Mouse (Mus musculus): ENCODE measurements around the gene Arhgef26. TPM values are rescaled to one million over a fixed set of nuclear protein-coding genes. Genes with fewer than 3 reads are reported as not detected.
A peak's percentile ranks its signal among the peaks of the same experiment; 100 is the strongest.

Gene Arhgef26
- polyA plus RNA-seq, 1 experiment, result 14.2 TPM

DNA sequence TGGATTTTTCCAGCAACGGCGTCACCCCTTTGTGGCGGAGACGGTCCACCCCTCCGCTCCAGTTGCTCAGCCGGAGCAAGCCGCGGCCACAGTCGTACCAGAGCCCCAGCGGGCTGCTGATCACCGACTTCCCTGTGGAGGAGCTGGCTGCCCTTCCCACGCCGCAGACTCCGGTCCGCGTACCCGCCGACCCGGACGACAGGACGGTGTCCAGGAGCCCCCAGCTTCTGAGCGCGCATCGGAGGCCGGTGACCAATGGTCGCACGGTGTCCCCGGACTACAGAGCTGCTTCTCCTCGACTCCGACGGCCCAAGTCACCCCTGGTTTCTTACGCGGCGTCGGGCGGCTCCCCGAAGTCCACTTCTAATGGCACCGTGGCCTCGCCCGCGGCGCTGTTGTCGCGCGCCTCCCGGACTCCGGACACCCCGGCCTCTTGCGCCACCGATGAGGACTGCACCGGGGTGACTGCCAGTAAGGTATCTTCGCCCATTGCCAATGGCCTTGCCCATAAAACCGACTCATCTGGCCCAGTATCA, 1.4 kb downstream of the Arhgef26 start:
- H3K36me3 ChIP-seq (ENCODE audit: control insufficient read depth, insufficient read depth, low read length), result no peaks in the 10 kb centered on the region
- H3K27me3 ChIP-seq (ENCODE audit: control insufficient read depth, insufficient read depth, low read length), result no peaks in the 10 kb centered on the region
- TF ChIP-seq CTCF (IDR thresholded peaks at IDR 0.05; ENCODE audit: extremely low read depth, insufficient read length, insufficient replicate concordance, low read depth, low read length) (no peak), POLR2A (IDR thresholded peaks at IDR 0.05; ENCODE audit: low read depth, low read length) (peak; percentile 20; the same call in 1 of the 2 replicates)
- H3K4me3 ChIP-seq (ENCODE audit: low read depth, low read length), result peak overlapping the region; percentile 88
- H3K4me1 ChIP-seq (ENCODE audit: control insufficient read depth, insufficient read depth, insufficient read length, low read length), result peaks cover 8% of the 10 kb centered on the region; the same call in 1 of the 2 replicates
- H3K27ac ChIP-seq (ENCODE audit: insufficient read depth, low read depth, low read length), result peak overlapping the region; percentile 88
- WGBS, result 1% methylated on average over 53 of the region's 53 CpGs

DNA sequence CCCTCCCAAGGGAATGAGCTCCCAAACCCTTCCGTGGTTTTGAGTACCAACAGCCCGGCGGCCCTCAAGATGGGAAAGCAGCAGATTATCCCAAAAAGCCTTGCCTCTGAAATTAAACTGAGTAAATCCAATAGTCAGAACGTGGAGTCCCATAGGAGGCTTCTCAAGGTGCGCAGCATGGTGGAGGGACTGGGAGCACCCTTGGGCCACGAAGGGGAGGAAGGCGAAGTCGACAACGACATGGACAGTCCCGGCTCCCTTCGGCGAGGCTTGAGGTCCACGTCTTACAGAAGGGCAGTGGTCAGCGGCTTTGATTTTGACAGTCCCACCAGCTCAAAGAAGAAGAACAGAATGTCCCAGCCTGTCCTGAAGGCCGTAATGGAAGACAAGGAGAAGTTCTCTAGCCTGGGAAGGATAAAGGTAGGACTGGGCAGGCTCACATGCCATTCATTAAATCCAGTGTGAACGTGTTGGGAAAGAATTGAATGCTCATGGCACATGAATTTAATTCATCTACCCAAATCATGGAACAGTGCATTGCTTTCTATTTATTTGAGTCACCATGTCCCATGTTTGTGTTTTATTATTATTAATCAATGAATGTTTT, 2.1 kb downstream of the Arhgef26 start:
- Histone ChIP-seq H3K4me3 (ENCODE audit: low read depth, low read length) (peak overlapping the region; percentile 88), H3K27me3 (ENCODE audit: control insufficient read depth, insufficient read depth, low read length) (no peaks in the 10 kb centered on the region), H3K4me1 (ENCODE audit: control insufficient read depth, insufficient read depth, insufficient read length, low read length) (peaks cover 11% of the 10 kb centered on the region; the same call in 1 of the 2 replicates), H3K36me3 (ENCODE audit: control insufficient read depth, insufficient read depth, low read length) (peaks cover 3% of the 10 kb centered on the region), H3K27ac (ENCODE audit: insufficient read depth, low read depth, low read length) (peak overlapping the region; percentile 88)
- TF ChIP-seq POLR2A (IDR thresholded peaks at IDR 0.05; ENCODE audit: low read depth, low read length), result no peak
- 14% methylated on average over 16 of the region's 16 CpGs for WGBS

- H3K4me3 ChIP-seq (ENCODE audit: low read depth, low read length), result no peak overlapping the region
- TF ChIP-seq POLR2A (IDR thresholded peaks at IDR 0.05; ENCODE audit: low read depth, low read length) (no peak), CTCF (IDR thresholded peaks at IDR 0.05; ENCODE audit: extremely low read depth, insufficient read length, insufficient replicate concordance, low read depth, low read length) (no peak)
- H3K27me3 ChIP-seq (ENCODE audit: control insufficient read depth, insufficient read depth, low read length), result no peaks in the 10 kb centered on the region
- no peak overlapping the region for H3K27ac ChIP-seq (ENCODE audit: insufficient read depth, low read depth, low read length)
- H3K4me1 ChIP-seq (ENCODE audit: control insufficient read depth, insufficient read depth, insufficient read length, low read length), result peaks cover 11% of the 10 kb centered on the region; the same call in 1 of the 2 replicates
- 9% methylated on average over 2 of the region's 2 CpGs for WGBS
- H3K36me3 ChIP-seq (ENCODE audit: control insufficient read depth, insufficient read depth, low read length), result peaks cover 5% of the 10 kb centered on the region
Observed at GRCm38 (mm10) chr3:62340861-62341260, 2.7 kb downstream of the Arhgef26 start.

DNA sequence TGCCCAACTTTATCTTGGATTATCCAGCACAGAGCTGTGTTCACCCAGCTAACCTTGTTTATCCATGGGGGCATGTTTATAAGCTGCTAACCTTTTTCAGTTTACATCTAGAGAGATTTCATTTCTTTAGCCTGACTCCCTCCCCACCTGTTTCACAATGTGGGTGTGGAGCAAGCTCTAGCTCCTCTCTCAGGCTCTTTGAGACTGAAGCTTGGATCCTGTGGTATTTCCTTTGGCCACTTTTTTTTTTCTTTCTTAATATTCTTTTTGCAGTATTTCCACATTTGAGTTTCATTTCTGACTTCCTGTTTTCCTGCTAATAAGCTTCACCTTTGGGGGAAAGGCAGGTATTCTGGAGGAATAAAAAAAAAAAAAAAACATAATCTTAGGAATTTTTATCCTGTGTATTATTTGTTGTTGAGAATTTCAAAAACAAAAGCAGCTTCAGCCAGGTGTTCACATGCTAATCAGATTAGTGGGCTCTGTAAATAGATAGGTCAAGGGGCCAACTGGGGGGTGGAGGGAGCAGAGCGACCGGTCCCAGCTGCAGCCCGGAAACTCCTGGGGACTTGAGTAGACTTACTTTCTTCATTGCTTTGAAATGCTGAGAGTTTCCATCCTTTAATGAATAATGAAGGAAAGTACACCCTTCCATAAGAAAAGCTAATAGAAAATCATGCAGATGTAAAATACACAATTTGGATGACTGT, 3.5 kb downstream of the Arhgef26 start:
- Histone ChIP-seq H3K27me3 (ENCODE audit: control insufficient read depth, insufficient read depth, low read length) (no peaks in the 10 kb centered on the region), H3K4me1 (ENCODE audit: control insufficient read depth, insufficient read depth, insufficient read length, low read length) (peaks cover 13% of the 10 kb centered on the region; the same call in 1 of the 2 replicates), H3K4me3 (ENCODE audit: low read depth, low read length) (peak overlapping the region; percentile 28), H3K36me3 (ENCODE audit: control insufficient read depth, insufficient read depth, low read length) (peaks cover 7% of the 10 kb centered on the region), H3K27ac (ENCODE audit: insufficient read depth, low read depth, low read length) (no peak overlapping the region)
- 26% methylated on average over 3 of the region's 3 CpGs for whole genome bisulfite sequencing
- no peak for TF ChIP-seq POLR2A (IDR thresholded peaks at IDR 0.05; ENCODE audit: low read depth, low read length)
- no peak for TF ChIP-seq CTCF (IDR thresholded peaks at IDR 0.05; ENCODE audit: extremely low read depth, insufficient read length, insufficient replicate concordance, low read depth, low read length)

- WGBS, result 25% methylated on average over 6 of the region's 6 CpGs
- H3K4me1 ChIP-seq (ENCODE audit: control insufficient read depth, insufficient read depth, insufficient read length, low read length), result peaks cover 26% of the 10 kb centered on the region
- TF ChIP-seq CTCF (IDR thresholded peaks at IDR 0.05; ENCODE audit: extremely low read depth, insufficient read length, insufficient replicate concordance, low read depth, low read length), result no peak
- TF ChIP-seq POLR2A (IDR thresholded peaks at IDR 0.05; ENCODE audit: low read depth, low read length), result no peak
- H3K36me3 ChIP-seq (ENCODE audit: control insufficient read depth, insufficient read depth, low read length), result peaks cover 9% of the 10 kb centered on the region
- H3K27ac ChIP-seq (ENCODE audit: insufficient read depth, low read depth, low read length), result peak overlapping the region; percentile 82
- no peaks in the 10 kb centered on the region for H3K27me3 ChIP-seq (ENCODE audit: control insufficient read depth, insufficient read depth, low read length)
- no peak overlapping the region for H3K4me3 ChIP-seq (ENCODE audit: low read depth, low read length)
Observed at GRCm38 (mm10) chr3:62348514-62349217, 10.5 kb downstream of the Arhgef26 start.

DNA sequence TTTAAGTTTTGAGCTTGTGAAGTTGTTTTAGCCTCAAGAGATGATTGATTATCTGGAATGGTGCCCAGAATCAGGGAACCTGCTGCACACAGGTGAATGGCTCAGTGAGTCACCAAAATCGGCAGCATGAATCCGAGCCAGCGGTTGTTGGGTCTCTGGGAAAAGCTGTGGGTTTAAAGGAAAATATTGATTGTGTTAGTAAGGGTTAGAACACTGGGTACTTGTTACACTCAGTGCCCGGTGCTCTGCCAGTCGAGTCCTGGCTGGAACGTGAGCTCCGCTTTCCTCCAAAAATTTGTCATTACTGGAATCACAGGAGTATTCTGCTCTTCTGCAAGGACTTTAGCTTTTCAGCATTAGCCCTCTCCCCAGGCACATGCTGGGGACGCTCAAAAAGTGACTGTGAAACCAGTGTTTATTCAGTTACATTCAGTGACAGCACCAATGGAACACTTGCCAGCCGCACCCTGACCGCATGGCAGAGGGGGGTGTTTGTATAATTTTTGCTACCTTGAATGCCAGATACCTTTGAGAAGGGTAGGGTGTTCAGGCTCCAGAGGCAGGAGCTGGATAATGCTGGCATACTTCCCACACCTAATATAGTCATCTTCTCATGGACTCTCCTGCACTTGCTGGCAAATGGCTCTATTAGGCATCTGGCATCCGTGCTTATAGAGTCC, 11.2 kb downstream of the Arhgef26 start:
- Histone ChIP-seq H3K4me3 (ENCODE audit: low read depth, low read length) (no peak overlapping the region), H3K4me1 (ENCODE audit: control insufficient read depth, insufficient read depth, insufficient read length, low read length) (peaks cover 24% of the 10 kb centered on the region), H3K27ac (ENCODE audit: insufficient read depth, low read depth, low read length) (peak overlapping the region; percentile 82), H3K36me3 (ENCODE audit: control insufficient read depth, insufficient read depth, low read length) (peaks cover 9% of the 10 kb centered on the region), H3K27me3 (ENCODE audit: control insufficient read depth, insufficient read depth, low read length) (no peaks in the 10 kb centered on the region)
- 28% methylated on average over 11 of the region's 11 CpGs for WGBS
- TF ChIP-seq CTCF (IDR thresholded peaks at IDR 0.05; ENCODE audit: extremely low read depth, insufficient read length, insufficient replicate concordance, low read depth, low read length), result no peak
- no peak for TF ChIP-seq POLR2A (IDR thresholded peaks at IDR 0.05; ENCODE audit: low read depth, low read length)
